Mouse (Mus musculus): ENCODE results near the gene Gm8180. TPM values are rescaled to one million over a fixed set of nuclear protein-coding genes. Genes with fewer than 3 reads are reported as not detected.
"Not testable (repeated sequence)": the region's sequence is repeated elsewhere in the genome, so short reads cannot be mapped to it uniquely, and the experiment has no call there.

The Gm8180 gene
- not detected in 2 replicates for polyA plus RNA-seq (2012; rRNA removed)

DNA sequence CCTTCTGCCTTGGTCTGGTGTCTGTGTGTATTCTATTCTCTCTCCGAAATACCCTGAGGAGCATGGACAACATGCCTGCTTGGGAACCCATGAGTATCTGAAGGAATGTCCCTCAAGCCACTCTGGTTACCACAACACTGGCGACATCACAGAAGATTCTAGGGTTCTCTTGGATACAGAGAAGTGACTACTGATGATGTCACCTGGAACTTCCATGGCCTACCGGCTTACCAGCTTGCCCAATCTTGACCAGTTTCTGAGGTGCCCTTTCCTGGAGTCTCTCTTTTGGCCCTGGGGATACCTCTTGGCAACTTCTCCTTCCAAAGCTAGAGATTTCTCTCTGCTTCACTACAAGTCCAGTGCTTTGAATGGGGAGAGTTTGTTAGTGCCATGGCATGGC lies at the start of gene Gm8180:
Gene Gm8180 (minus strand): TSS at position 101 of the 400 bp plus-strand sequence.
- not testable (repeated sequence) for H3K27me3 ChIP-seq (ENCODE audit: control insufficient read depth, insufficient read depth, low read length); H3K4me3 ChIP-seq (replicated peaks; ENCODE audit: insufficient read depth, low read depth, low read length); H3K4me1 ChIP-seq (ENCODE audit: control insufficient read depth, insufficient read depth, low read length); H3K27ac ChIP-seq (ENCODE audit: insufficient read depth, low read length); DNase-seq
- WGBS = 95% methylated on average over 3 of the region's 3 CpGs

DNA sequence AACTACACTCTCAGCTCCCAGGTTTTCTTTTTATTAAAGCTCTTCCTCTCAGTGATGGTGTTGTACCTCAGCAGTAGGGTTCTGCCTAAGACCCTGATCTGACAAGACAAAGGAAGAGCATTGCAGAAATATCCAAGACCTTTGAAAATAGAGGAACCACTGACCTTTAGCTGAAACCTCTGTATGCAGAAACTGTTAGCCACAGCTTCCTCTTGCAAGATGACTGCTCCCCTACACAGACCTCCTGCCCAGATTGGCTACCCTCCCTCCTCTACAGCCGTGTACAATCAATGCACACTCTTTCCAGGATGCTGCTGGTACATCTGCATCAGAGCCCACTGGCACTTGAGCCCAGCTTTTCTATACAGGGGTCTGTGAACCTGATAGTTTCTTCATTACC lies 45.8 kb upstream of the Gm8180 start:
- H3K4me3 ChIP-seq (replicated peaks; ENCODE audit: insufficient read depth, low read depth, low read length); H3K27ac ChIP-seq (ENCODE audit: insufficient read depth, low read length); H3K27me3 ChIP-seq (ENCODE audit: control insufficient read depth, insufficient read depth, low read length); H3K4me1 ChIP-seq (ENCODE audit: control insufficient read depth, insufficient read depth, low read length); DNase-seq: not testable (repeated sequence)
- WGBS = 27% methylated on average over 1 of the region's 1 CpGs

DNA sequence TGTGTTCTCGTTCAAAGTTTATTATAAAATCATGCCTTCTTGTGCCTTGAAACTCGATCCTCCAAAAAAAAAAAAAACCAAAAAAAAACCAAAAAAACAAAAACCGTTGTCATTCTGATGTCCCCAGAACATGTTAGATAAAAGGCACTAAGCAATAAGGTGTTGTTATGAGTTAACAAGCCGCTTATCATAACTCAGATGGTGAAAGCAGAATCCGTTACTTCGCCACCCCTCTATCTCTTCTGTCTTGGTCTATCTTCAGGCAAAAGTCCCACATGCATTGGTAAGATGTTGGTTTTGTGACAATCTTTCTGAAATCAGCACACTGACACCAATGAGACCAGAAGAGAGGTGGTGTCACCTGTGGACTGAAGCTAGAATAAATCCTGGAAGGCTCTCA lies 39.6 kb upstream of the Gm8180 start:
- not testable (repeated sequence) for DNase-seq; H3K27me3 ChIP-seq (ENCODE audit: control insufficient read depth, insufficient read depth, low read length); H3K4me3 ChIP-seq (replicated peaks; ENCODE audit: insufficient read depth, low read depth, low read length); H3K4me1 ChIP-seq (ENCODE audit: control insufficient read depth, insufficient read depth, low read length); H3K27ac ChIP-seq (ENCODE audit: insufficient read depth, low read length)
- WGBS = 85% methylated on average over 6 of the region's 6 CpGs

DNA sequence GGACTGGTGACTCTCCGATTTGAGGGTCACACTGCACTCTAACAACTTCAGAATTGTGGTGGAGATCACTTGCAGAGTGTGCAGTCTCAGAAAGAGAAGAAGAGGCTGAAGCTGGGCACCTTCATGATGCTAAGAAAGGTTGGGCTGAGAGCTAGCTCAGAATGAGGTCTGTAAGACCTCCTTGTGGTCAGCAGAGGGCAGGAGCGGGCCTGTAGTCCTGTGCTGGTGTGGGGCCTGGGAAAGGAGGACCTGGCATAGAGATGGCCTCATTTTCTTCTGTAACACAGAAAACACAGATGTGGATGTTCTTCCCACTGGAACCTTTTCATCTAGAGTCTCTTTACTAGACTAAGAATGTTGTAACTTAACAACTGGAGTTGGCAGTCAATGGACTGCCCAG lies 37.3 kb upstream of the Gm8180 start:
- 54% methylated on average over 1 of the region's 2 CpGs for WGBS
- H3K4me1 ChIP-seq (ENCODE audit: control insufficient read depth, insufficient read depth, low read length); DNase-seq; H3K27ac ChIP-seq (ENCODE audit: insufficient read depth, low read length); H3K4me3 ChIP-seq (replicated peaks; ENCODE audit: insufficient read depth, low read depth, low read length); H3K27me3 ChIP-seq (ENCODE audit: control insufficient read depth, insufficient read depth, low read length): not testable (repeated sequence)

DNA sequence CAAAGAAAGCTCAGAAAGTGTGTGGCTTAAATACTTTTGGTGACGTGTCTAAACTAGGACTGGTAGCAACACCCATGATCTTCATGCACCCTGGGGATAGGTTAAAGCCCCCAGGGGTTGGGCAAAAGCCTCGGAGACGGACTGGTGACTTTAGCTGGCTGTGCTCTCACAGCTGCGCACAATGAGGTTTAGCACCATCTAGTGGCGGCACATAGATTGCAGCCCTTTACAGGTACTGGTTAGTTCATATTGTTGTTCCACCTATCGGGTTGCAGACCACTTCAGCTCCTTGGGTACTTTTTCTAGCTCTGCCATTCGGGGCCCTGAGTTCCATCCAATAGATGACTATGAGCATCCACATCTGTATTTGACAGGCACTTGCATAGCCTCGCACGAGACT lies 27.9 kb upstream of the Gm8180 start:
- H3K4me1 ChIP-seq (ENCODE audit: control insufficient read depth, insufficient read depth, low read length); H3K4me3 ChIP-seq (replicated peaks; ENCODE audit: insufficient read depth, low read depth, low read length); H3K27me3 ChIP-seq (ENCODE audit: control insufficient read depth, insufficient read depth, low read length); H3K27ac ChIP-seq (ENCODE audit: insufficient read depth, low read length): not testable (repeated sequence)
- WGBS = 55% methylated on average over 8 of the region's 9 CpGs
- DNase-seq = peak; percentile 2 to 16
- TF ChIP-seq CTCF (IDR thresholded peaks at IDR 0.05; ENCODE audit: borderline replicate concordance, insufficient read depth, low read depth, low read length) = peak; percentile 24; the same call in 1 of the 2 replicates

DNA sequence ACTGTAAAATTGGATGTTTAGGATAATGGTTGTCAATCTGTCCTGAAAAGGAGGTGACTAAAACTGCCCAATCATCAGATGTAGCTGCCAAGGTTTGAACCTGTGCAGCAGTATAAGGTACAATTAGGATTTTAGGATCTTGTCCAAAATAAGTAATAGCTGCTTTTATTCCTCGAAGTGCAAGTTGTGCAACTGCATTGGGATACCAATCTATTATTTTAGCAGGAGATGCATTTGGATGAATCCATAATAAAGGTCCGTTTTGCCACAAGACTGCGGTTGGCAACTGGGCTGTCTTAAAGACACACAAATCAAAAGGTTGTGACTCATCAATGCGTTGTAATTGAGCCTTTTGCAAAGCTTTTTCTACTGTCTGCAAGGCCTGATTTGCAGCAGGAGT lies 23.6 kb upstream of the Gm8180 start:
- not testable (repeated sequence) for H3K4me1 ChIP-seq (ENCODE audit: control insufficient read depth, insufficient read depth, low read length); H3K27me3 ChIP-seq (ENCODE audit: control insufficient read depth, insufficient read depth, low read length); H3K4me3 ChIP-seq (replicated peaks; ENCODE audit: insufficient read depth, low read depth, low read length); H3K27ac ChIP-seq (ENCODE audit: insufficient read depth, low read length); DNase-seq
- WGBS = 74% methylated on average over 4 of the region's 4 CpGs

DNA sequence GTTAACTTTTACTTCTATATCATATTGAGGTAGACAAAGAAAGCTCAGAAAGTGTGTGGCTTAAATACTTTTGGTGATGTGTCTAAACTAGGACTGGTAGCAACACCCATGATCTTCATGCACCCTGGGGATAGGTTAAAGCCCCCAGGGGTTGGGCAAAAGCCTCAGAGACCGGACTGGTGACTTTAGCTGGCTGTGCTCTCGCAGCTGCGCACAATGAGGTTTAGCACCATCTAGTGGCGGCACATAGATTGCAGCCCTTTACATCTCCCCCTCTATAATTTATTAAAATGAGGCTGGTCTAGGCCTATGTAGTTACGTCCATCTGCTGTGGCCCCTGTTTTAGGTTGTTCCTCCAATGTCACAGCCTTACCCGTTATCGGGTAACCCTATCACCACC lies 19.9 kb upstream of the Gm8180 start:
- DNase-seq; H3K4me1 ChIP-seq (ENCODE audit: control insufficient read depth, insufficient read depth, low read length); H3K4me3 ChIP-seq (replicated peaks; ENCODE audit: insufficient read depth, low read depth, low read length); H3K27ac ChIP-seq (ENCODE audit: insufficient read depth, low read length); H3K27me3 ChIP-seq (ENCODE audit: control insufficient read depth, insufficient read depth, low read length): not testable (repeated sequence)
- WGBS = 11% methylated on average over 7 of the region's 7 CpGs

DNA sequence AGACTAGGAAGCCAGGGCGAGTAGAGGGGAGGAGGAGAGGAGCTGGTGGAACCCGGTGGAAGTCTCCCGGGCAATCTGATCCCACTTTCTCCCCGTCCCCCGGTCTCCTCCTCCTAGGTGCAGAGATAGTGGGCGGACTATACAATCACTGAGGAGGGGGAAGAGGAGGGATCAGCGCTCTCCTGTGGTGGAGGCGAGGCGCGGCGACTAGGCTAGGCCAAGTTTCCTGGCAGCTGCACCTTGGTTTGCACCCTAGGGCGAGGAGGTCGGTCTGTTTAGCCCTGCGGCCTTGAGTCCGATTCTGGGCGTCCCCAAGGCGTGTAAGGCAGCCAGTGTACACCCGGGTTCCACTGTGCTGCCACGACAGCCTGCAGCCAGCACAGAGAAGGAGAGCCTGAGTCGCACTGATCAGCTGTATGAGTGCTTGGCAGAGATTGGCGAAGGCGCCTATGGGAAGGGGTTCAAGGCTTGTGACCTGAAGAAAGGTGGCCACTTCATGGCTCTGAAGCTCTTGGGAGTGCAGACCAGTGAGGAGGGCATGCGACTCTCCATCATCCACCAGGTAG lies 12.4 kb upstream of the Gm8180 start:
- WGBS = 9% methylated on average over 22 of the region's 23 CpGs
- DNase-seq; H3K27me3 ChIP-seq (ENCODE audit: control insufficient read depth, insufficient read depth, low read length); H3K27ac ChIP-seq (ENCODE audit: insufficient read depth, low read length); H3K4me3 ChIP-seq (replicated peaks; ENCODE audit: insufficient read depth, low read depth, low read length); H3K4me1 ChIP-seq (ENCODE audit: control insufficient read depth, insufficient read depth, low read length): not testable (repeated sequence)

DNA sequence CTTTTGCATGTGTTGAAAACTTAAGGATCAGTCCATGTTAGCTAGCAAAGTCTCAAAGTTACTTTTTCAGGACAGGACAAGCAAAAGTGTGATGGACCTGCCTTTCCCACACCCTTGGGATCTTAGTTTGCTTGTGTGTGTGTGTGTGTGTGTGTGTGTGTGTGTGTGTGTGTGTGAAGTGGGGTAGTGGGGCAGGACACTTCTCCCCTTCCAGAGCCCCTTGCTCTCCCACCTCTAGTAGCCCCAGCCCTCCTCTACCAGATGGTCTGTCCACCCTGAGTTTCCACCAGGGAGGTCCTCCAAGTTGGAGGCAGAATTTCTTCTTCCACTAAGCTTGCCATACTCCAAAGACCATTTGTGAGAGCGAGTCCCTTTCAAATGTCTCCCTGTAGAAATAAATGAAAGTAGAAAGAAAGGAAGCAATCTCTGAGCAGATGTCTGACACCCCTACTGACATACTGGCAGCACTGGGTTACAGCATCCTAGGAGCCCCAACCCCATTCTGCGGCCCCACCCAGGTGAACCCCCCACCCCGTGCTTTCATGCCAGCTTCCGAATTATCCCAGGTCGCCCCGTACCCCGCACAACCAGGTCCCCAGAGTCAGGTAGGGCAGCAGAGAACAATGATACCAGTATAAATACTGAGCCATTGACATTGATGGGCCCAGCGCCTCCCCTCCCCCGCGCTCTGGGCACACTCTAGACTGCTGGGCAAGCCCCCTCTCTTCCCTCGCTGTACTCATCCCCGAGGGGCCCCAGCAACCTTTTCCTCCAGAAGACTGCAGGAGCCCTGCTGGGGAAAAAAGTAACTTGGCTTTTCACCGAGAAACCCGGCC lies 11.7 kb upstream of the Gm8180 start:
- DNase-seq = no peak
- 11% methylated on average over 14 of the region's 14 CpGs for WGBS
- no peak for TF ChIP-seq POLR2A (IDR thresholded peaks at IDR 0.05; ENCODE audit: borderline replicate concordance, insufficient read depth, low read length)
- TF ChIP-seq CTCF (IDR thresholded peaks at IDR 0.05; ENCODE audit: borderline replicate concordance, insufficient read depth, low read depth, low read length) = no peak
- H3K27ac ChIP-seq (ENCODE audit: insufficient read depth, low read length) = no peak overlapping the region
- no peak overlapping the region for H3K4me3 ChIP-seq (replicated peaks; ENCODE audit: insufficient read depth, low read depth, low read length)
- no peaks in the 10 kb centered on the region for H3K27me3 ChIP-seq (ENCODE audit: control insufficient read depth, insufficient read depth, low read length)
- no peaks in the 10 kb centered on the region for H3K4me1 ChIP-seq (ENCODE audit: control insufficient read depth, insufficient read depth, low read length)

DNA sequence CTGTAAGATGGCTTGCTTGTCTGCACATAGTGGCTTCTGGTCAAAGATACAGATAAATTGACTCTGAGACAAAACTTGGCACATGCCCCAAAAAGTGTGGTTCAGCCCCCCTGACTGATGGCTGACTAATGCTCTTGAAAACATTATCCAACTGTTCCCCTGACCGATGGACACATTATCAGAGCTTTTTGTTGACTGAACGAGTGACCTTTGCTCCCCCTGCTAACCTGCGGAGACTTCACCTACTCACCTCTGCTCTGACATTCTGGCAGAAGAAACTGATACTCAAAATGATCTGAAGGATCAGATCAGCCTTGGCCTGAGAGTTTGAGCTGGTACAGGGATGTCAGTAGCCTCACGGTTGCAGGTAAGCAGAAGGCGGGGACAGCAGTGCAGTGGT lies 9.3 kb upstream of the Gm8180 start:
- H3K27ac ChIP-seq (ENCODE audit: insufficient read depth, low read length); H3K27me3 ChIP-seq (ENCODE audit: control insufficient read depth, insufficient read depth, low read length): not testable (repeated sequence)
- 80% methylated on average over 5 of the region's 5 CpGs for WGBS

DNA sequence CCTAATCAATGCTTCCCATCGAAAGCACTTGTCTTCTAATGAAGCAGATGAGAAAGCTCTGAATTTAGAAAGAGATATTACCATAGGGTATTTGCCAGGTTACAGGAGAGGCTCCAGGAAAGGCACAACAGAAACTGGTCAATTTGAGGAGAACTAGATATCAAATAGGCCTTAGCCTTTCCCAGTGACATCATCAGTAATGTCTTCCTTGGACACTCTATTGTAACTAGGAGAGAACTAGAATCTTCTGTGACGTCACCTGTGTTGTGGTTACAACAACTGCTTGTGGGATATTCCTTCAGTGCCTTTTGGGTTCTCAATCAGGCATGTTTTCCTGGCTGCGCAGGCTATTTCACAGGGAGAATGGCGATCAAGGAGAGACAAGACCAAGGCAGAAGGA lies 37.0 kb downstream of the Gm8180 start, which contains the start of gene Gm6526:
Gene Gm6526 (plus strand): TSS at position 301 of the 400 bp plus-strand sequence.
- 70% methylated on average over 4 of the region's 4 CpGs for WGBS
- H3K4me3 ChIP-seq (replicated peaks; ENCODE audit: insufficient read depth, low read depth, low read length); H3K27me3 ChIP-seq (ENCODE audit: control insufficient read depth, insufficient read depth, low read length); DNase-seq; H3K27ac ChIP-seq (ENCODE audit: insufficient read depth, low read length); H3K4me1 ChIP-seq (ENCODE audit: control insufficient read depth, insufficient read depth, low read length): not testable (repeated sequence)

More for the DNA sequence above, 9.3 kb upstream of the Gm8180 start:
- not testable (repeated sequence) for H3K4me3 ChIP-seq (replicated peaks; ENCODE audit: insufficient read depth, low read depth, low read length); H3K4me1 ChIP-seq (ENCODE audit: control insufficient read depth, insufficient read depth, low read length); DNase-seq
